Mouse (Mus musculus) cerebellum, adult 2 months (tissue): ENCODE results near the gene Adcy9.

Experiments
- CTCF ChIP-seq: fragments of 200-500 bp; IDR thresholded peaks from 2 replicates; pipeline ENCODE4 v1.5.1; 2011; ENCODE audit warnings: low read depth, mild to moderate bottlenecking, control low read depth, low read length, moderate library complexity, borderline replicate concordance; ENCODE audit not compliant: insufficient read depth
- POLR2A ChIP-seq: fragments of 200-500 bp; IDR thresholded peaks from 2 replicates; pipeline ENCODE4 v1.6.1; 2011; ENCODE audit warnings: low read length, control low read depth, borderline replicate concordance; ENCODE audit not compliant: insufficient read depth

DNA sequence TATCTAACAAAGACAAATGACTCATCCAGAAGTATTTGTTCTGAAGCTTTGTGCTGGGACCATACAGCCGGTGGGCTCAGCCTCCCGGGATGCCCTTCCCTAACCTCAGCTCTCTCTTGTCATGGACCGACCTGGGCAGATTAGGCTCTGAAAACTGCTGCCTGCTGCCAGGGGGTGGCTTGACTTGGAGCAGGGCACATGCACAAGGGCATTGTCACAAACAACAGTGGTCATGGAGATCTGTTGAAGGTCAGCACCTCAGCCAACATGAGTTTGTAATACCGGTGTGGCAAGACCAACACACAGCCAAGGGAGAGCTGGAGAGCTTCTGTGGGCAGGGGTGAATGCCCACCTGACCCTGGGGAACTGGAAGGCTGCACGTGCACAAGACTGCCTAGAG, 42.7 kb downstream of the Adcy9 start:
- TF ChIP-seq CTCF = no peak
- no peak for TF ChIP-seq POLR2A
